Mouse (Mus musculus) layer of hippocampus, adult 9-11 months (tissue): ENCODE measurements around the gene Pdlim1.
"Not testable (repeated sequence)": the region's sequence is repeated elsewhere in the genome, so short reads cannot be mapped to it uniquely, and the experiment has no call there.

Experiments used
- DNase-seq: peaks from one replicate; pipeline ENCODE4 v3.0.0; 2022

The Pdlim1 gene

GRCm38 (mm10) chr19:40240360-40240759, 31.3 kb downstream of the Pdlim1 start:
- DNase-seq: no peak

- no peak for DNase-seq
These were observed 33.3 kb downstream of the Pdlim1 start for GRCm38 (mm10) chr19:40238175-40238850.

GRCm38 (mm10) chr19:40232560-40232959, 39.1 kb downstream of the Pdlim1 start:
- DNase-seq: no peak

- DNase-seq: no peak
These were observed 39.7 kb downstream of the Pdlim1 start for GRCm38 (mm10) chr19:40231825-40232541.

GRCm38 (mm10) chr19:40231074-40231738, 40.4 kb downstream of the Pdlim1 start:
- DNase-seq: no peak

GRCm38 (mm10) chr19:40226516-40227151, 45.0 kb downstream of the Pdlim1 start:
- no peak for DNase-seq

GRCm38 (mm10) chr19:40225761-40226110, 45.9 kb downstream of the Pdlim1 start:
- DNase-seq: no peak

GRCm38 (mm10) chr19:40225102-40225760, 46.4 kb downstream of the Pdlim1 start:
- DNase-seq: peak; percentile 46

GRCm38 (mm10) chr19:40222307-40222706, 49.3 kb downstream of the Pdlim1 start:
- not testable (repeated sequence) for DNase-seq

GRCm38 (mm10) chr19:40220878-40221277, 50.8 kb downstream of the Pdlim1 start:
- DNase-seq: no peak

GRCm38 (mm10) chr19:40202947-40203346, 68.7 kb downstream of the Pdlim1 start:
- not testable (repeated sequence) for DNase-seq

GRCm38 (mm10) chr19:40190596-40190995, 81.0 kb downstream of the Pdlim1 start:
- no peak for DNase-seq

GRCm38 (mm10) chr19:40187160-40187559, 84.5 kb downstream of the Pdlim1 start, which contains the start of gene Cyp2c70:
TSS of gene Cyp2c70 (minus strand) at chr19:40187333.
- DNase-seq: no peak

GRCm38 (mm10) chr19:40183600-40183999, 88.0 kb downstream of the Pdlim1 start:
- DNase-seq: no peak

GRCm38 (mm10) chr19:40178311-40178710, 93.3 kb downstream of the Pdlim1 start:
- DNase-seq: no peak
